Mouse (Mus musculus): Measurements from ENCODE around the gene Snph.

The Snph gene

DNA sequence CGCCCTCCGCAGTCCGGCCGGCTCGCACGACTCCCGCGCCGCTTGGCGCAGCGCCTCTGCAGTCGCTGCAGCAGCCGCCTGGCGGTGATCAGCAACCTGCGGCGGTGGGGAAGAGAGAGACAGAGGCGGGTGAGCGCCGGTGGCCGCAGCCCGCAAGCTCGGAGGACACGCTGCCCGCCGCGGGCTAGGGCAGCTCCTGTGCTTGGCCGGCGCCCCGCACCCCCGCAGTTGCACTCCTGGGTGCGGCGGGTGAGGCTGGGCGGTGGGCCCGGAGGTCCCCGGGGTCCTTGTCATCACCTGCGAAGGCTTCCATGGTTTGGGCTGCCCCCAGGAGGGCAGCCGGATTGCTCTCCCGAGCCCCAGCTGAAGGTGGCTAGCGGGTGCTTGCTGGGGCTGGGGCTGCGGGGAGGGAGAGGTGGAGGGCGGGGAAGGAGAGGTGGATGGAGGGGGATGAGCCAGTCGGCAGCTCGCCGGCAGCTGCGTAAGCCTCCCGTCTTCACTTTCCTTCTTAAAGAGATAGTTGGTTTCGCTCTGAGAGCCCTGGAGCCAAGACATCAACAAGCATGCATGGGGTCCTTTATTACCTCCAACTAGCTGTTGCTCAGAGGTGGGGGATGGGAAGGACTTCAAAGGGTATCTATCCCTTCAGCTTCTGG, at the start of gene Snph:
Gene Snph (minus strand): TSS at position 435 of the 656 bp plus-strand sequence.
- DNase-seq (ENCODE audit: low read depth, low spot score): peak; percentile 94

- peak; percentile 71 for DNase-seq (ENCODE audit: low read depth, low spot score)
Observed at GRCm38 (mm10) chr2:151676234-151676633, 43.8 kb upstream of the Snph start.

DNA sequence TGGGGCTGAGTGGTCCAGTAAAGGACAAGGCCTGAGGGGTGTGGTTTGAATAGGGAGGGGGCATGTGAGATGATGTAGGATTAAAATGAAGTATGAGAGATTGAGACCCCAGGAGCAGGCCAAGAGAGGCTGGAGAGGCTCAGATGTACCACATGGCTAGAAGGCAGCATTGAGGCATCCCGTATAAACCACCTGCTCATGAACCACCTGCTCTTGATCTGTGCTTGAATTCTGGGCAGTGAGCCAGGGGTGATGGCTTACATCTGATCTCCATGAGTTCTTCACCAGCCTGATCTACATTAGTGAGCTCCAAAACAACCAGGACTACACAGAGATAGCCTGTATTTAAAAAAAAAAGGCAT, 38.6 kb upstream of the Snph start:
- DNase-seq (ENCODE audit: low read depth, low spot score): peak; percentile 34

DNA sequence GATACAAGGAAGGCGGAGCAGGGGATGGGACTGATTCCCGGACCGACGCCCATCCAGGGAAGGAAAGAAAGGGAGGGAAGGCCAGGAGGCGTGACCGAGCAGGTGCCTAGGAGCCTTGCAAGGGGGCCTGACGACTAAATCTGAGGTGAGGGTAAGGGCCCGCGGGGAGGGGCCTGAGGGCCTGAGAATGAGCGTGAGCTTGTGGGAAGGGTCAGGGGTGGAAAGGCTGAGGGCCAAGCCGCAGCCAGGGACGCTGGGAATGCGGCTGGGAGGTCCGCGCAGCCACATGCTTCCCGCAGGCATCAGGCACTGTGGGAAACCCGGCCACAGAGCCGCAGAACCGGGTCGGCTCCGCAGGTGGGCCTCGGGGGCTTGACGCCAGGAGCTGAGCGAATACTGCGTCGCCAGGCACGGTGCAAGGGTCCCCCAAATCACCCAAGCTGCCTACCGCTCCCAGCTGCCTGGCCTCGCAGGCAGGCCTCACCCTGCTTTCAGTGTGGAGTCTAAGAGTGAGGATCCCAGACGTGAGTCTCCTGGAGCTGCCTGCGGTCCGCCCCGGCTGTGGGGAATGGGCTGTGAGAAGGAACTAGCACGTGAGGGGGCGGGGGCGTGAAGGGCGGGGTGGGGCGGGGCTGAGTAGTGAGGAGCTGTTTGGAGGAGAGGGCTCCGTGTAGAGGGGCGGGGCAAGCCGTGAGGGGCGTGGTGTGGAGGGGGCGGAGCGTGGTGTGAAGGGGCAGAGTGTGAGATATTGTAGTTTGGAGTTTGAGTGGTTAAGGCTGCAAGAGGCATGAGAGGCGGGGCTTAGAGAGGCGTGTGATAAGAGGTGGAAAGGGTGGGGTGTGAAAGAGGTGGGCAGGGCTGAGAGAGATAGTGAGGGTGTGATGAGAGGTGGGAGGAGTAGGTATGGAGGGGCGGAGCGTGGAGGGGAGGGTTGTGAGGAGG, 37.9 kb upstream of the Snph start:
- peak; percentile 6 for DNase-seq (ENCODE audit: low read depth, low spot score)

DNA sequence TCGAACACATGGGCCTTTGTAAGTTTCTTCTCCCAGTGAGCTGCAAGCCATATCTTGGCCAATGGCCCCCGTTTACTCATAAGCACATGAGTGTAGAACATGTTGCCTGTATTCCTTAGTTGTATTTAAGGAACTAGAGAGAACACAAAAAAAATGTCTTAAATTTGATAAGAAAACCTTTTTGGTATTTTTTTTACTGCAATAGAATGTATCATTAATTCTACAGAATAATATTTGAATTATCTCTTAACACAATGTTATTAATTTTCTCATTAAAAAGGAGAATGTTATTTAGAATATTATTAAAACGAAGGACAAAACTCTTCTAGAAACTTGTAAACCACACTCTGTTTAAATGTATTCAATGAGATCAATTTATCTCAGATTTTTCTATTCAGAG, 36.0 kb upstream of the Snph start, which contains the start of gene Rad21l:
Gene Rad21l (minus strand): TSS at position 101 of the 400 bp plus-strand sequence.
- no peak for DNase-seq (ENCODE audit: low read depth, low spot score)

GRCm38 (mm10) chr2:151652053-151652452, 19.7 kb upstream of the Snph start:
- DNase-seq (ENCODE audit: low read depth, low spot score): no peak

DNA sequence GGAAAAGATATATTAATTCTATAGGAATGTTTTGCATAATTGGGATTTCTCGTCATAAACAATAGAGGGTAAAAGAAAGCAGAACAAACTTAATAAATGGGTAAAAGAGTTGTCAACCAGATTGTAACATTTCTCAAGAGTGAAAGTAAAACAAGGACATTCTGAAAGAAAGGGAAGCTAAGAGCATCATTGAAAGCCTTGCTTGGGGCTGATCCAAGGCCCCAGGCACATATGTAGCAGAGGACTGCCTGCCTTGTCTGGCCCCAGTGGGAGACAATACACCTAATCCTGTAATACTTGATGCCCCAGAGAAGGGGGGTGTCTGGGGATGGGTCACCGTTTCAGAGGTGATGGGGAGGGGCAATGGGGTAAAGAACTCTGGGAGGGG, 3.6 kb upstream of the Snph start:
- DNase-seq (ENCODE audit: low read depth, low spot score): no peak

GRCm38 (mm10) chr2:151635362-151636014, 3.1 kb upstream of the Snph start:
- DNase-seq (ENCODE audit: low read depth, low spot score): peak; percentile 35

DNA sequence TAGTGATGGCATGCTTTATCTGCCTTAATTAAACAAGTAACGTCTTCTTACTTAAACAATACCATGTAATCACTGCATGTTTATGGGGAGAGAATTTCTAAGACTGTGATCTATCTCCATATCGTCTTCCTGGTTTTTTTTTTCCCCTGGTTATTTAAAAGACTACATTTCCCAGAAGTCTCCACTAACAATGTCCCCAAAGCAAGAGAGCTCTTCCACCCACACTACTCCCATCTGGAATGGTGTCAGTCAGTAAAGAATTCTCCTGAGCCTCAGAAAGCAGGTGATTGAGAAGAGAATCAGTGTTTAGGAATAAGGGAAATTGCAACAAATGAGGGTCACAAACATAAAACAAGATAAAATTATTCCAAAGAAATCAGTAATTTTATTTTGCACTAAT, 2.5 kb upstream of the Snph start:
- peak; percentile 83 for DNase-seq (ENCODE audit: low read depth, low spot score)

- DNase-seq (ENCODE audit: low read depth, low spot score): no peak
Observed at GRCm38 (mm10) chr2:151632982-151633381, 589 bp upstream of the Snph start.

- peak; percentile 67 for DNase-seq (ENCODE audit: low read depth, low spot score)
Observed at GRCm38 (mm10) chr2:151631406-151632158, 811 bp downstream of the Snph start.

DNA sequence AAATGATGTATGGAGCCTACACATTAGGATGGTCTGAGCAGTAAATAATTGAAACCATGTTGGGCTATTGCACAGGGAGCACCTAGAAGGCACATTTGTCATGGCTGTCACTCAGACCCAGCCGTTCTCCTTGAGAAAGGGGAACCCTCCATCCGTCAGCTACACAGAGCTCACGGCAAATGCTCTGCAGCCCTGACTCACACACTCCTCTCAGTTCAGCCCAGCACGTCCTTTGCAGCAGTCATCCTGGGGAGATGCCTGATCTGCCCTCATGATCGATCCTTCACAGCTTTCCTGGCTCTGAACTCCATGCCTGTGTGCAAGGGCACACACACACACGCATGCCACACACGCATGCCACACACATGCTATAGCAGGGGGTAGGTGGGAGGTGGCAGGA, 3.1 kb downstream of the Snph start:
- DNase-seq (ENCODE audit: low read depth, low spot score): peak; percentile 76

- peak; percentile 68 for DNase-seq (ENCODE audit: low read depth, low spot score)
Observed at GRCm38 (mm10) chr2:151628011-151628410, 4.4 kb downstream of the Snph start.

GRCm38 (mm10) chr2:151626296-151626695, 6.1 kb downstream of the Snph start:
- DNase-seq (ENCODE audit: low read depth, low spot score): no peak

- DNase-seq (ENCODE audit: low read depth, low spot score): peak; percentile 29
Observed at GRCm38 (mm10) chr2:151623776-151624175, 8.6 kb downstream of the Snph start.

DNA sequence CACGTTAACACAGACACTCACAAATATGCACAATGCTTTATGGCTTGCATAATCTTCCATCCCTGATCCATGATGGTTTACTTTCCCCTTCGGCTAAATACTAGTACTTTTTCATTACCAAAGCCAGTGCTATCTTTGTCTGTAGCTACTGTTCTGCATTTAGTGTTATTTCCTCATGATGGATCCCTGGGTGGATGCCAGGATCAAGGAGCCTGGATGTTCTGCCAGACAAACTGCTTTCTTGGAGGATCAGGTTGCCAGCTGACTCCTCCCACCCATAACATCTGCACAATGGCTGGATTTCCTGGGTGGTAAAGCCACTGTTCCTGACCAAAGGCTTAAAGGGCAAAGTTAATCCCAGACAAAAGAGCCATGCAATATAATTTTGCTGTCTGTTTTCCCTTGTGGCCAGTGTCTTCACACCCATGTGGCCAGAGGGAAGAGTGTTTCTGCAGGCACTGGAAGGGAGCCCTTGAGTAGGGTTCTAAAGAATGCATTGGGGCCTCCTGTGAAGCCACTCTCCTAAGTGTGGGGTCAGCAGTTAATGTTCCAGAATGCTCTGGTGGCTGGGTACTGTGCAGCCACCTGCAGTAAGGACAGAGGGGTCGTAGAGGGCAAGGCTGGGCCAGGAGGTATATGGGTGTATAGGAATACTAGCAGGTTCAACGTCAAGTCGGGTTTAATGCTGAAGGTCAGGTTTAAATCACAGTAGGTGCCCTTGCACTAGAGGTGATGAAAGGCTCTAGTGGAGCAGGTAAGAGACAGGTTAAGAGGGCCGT, 15.7 kb downstream of the Snph start:
- DNase-seq (ENCODE audit: low read depth, low spot score): peak; percentile 82

DNA sequence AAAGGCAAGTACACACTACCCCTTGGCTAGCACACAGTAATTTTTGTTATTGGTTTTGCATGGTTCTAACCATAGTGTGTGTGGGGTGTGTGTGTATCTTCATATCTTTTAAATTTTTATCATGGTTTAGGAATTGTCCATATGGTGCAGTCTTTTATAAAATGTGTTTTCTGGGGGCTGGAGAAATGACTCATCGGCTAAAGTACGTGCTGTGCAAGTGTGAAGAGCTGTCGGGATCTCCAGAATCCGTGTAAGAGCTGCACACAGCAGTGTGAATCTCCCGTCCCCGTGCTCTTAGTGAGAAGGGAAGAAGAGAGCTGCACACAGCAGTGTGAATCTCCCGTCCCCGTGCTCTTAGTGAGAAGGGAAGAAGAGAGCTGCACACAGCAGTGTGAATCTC, 16.6 kb downstream of the Snph start:
- peak; percentile 92 for DNase-seq (ENCODE audit: low read depth, low spot score)

DNA sequence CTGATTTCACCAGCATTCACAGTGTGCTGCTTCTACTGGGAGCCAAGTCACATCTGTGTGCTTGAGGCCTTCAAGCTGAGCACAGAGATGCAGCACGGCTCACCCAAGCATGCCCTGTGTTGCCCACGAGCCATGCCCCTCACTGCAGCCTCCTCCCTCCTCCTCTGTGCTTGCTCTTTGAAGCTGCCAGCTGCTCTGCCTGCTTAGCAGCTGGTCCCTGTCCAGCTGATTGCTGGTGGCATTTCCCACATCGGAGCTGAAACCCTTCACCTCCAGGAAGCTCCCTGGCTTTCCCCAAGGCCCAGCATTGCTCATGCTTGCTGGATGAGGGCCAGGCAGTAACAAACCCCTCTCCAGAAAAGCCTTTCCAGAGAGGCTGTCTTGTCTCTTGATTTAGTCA, 22.4 kb downstream of the Snph start:
- DNase-seq (ENCODE audit: low read depth, low spot score): peak; percentile 42

GRCm38 (mm10) chr2:151608435-151608834, 24.0 kb downstream of the Snph start:
- DNase-seq (ENCODE audit: low read depth, low spot score): peak; percentile 91

- peak; percentile 95 for DNase-seq (ENCODE audit: low read depth, low spot score)
Observed at GRCm38 (mm10) chr2:151605437-151605987, 26.9 kb downstream of the Snph start.

Measured in brain, adult 2 months (tissue).